Mouse (Mus musculus) testis, adult 2 months (tissue): ENCODE measurements around the gene Nup210. TPM values are rescaled to one million over a fixed set of nuclear protein-coding genes. Genes with fewer than 3 reads are reported as not detected.

Experiments
- H3K27ac ChIP-seq: fragments of 200-500 bp; 2 replicates; pipeline ENCODE4 v1.5.1; 2012; ENCODE audit warnings: low read depth, low read length; ENCODE audit not compliant: control insufficient read depth, insufficient read depth
- H3K27me3 ChIP-seq: fragments of 200-500 bp; 2 replicates; pipeline ENCODE4 v1.6.1; 2012; ENCODE audit warnings: mild to moderate bottlenecking, low read length, moderate library complexity; ENCODE audit not compliant: control insufficient read depth, insufficient read depth
- H3K36me3 ChIP-seq: fragments of 200-500 bp; 2 replicates; pipeline ENCODE4 v1.6.1; 2012; ENCODE audit warnings: mild to moderate bottlenecking, low read length; ENCODE audit not compliant: control insufficient read depth, insufficient read depth
- H3K4me1 ChIP-seq: fragments of 200-500 bp; 2 replicates; pipeline ENCODE4 v1.6.1; 2012; ENCODE audit warnings: low read length; ENCODE audit not compliant: control insufficient read depth, insufficient read depth
- H3K4me3 ChIP-seq: fragments of 200-500 bp; 2 replicates; pipeline ENCODE4 v1.5.1; 2012; ENCODE audit warnings: low read depth, mild to moderate bottlenecking, low read length, moderate library complexity, mixed read lengths; ENCODE audit not compliant: control insufficient read depth
- CTCF ChIP-seq: fragments of 200-500 bp; IDR thresholded peaks from 2 replicates; pipeline ENCODE4 v1.5.1; 2012; ENCODE audit warnings: low read depth, mild to moderate bottlenecking, inconsistent platforms, low read length, moderate library complexity; ENCODE audit not compliant: control insufficient read depth, insufficient read depth, insufficient replicate concordance
- POLR2A ChIP-seq: fragments of 200-500 bp; IDR thresholded peaks from 2 replicates; pipeline ENCODE4 v1.6.1; 2012; ENCODE audit warnings: low read depth, mild to moderate bottlenecking, inconsistent platforms, low read length, moderate library complexity; ENCODE audit not compliant: control insufficient read depth
- polyA plus RNA-seq: library from polyadenylated mRNA; depleted of rRNA; stranded (reverse); fragments of >200 nt; gene quantifications from 2 replicates; pipeline ENCODE4 v1.2.3, GENCODE M21; 2012

Nup210 gene
- polyA plus RNA-seq, 1 experiment = 9.9 TPM

DNA sequence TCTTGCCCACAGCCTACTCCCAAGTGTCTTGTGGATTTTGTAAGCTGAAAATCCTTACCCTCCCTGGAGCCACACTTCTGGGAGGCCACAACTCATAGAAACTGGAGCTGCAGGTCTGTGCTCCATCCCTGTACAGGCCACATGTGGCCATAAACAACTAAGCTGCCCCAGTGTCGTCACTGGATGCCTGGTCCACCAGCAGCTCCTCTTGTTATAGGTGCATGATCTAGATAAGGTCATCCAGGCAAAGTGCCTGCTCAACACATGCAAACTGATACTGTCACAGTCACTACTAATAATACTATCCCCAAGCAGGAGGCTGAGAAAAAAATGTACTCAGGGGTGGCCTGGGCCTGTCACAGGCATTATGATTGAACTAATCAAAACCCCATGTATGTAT lies 48.1 kb downstream of the Nup210 start:
- no peak overlapping the region for H3K27ac ChIP-seq
- TF ChIP-seq CTCF (no peak), POLR2A (no peak)
- no peaks in the 10 kb centered on the region for H3K4me1 ChIP-seq
- no peak overlapping the region for H3K4me3 ChIP-seq
- H3K36me3 ChIP-seq = no peaks in the 10 kb centered on the region
- H3K27me3 ChIP-seq = no peaks in the 10 kb centered on the region

DNA sequence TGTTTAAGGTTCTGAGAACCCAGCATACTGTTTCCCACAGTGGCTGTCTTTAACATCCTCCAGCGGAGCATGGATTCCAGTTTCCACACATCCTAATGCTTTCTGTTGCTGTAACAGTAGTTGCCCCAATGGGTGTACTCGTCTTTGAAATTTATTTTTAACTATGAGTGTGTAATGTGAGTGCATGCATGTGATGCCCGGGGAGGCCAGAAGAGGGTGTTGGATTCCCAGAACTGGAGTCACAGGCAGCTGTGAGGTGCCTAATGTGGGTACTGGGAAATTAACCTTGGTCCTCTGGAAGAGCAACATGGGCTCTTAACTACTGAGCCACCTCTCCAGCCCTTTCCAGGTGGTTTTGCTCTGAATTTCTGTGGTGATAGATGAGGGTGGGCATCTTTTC lies 49.6 kb downstream of the Nup210 start:
- Histone ChIP-seq H3K4me3 (no peak overlapping the region), H3K27me3 (no peaks in the 10 kb centered on the region), H3K27ac (no peak overlapping the region), H3K36me3 (no peaks in the 10 kb centered on the region), H3K4me1 (peaks cover 3% of the 10 kb centered on the region)
- TF ChIP-seq POLR2A = no peak
- no peak for TF ChIP-seq CTCF

DNA sequence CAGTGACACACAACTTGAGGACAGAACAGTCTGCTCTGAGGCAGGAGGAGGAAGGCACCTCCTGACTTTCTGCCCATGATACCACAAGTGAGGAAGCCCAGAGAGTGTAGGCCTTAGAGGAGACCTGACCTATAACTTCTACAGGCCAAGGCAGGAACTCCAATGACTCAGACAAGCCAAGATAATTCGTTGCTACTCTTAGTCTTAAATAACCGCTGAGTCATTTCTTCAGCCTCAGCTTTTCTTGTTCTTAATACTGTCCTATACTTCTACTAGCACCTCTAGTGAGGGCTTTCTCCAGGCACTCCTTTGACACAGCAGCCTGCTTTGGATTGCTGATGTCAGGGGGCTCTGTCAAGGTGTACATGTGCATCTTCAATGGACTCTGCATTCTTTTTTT lies 55.3 kb downstream of the Nup210 start:
- Histone ChIP-seq H3K36me3 (no peaks in the 10 kb centered on the region), H3K27me3 (no peaks in the 10 kb centered on the region), H3K4me1 (peaks cover 3% of the 10 kb centered on the region), H3K27ac (no peak overlapping the region), H3K4me3 (no peak overlapping the region)
- TF ChIP-seq POLR2A (no peak), CTCF (no peak)

DNA sequence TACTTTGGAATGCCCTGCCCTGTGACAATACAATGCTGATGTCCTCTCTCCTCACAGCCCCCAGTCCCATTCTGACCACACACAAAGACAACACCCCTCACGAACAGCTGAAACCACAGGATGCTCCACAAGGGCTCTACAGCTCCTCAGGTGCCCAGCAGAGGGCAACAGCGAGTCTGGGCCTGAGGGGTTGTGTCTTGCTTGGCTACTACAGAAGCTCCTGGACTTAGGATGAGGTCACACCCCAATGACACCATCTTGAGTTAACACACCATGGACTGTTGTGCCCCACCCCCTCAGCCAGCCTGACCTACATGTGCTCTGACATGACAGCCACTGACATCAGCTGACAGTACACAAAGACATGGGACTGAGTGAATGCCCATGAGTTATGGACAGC lies 56.9 kb downstream of the Nup210 start:
- Histone ChIP-seq H3K4me3 (no peak overlapping the region), H3K27me3 (no peaks in the 10 kb centered on the region), H3K4me1 (peaks cover 3% of the 10 kb centered on the region), H3K27ac (no peak overlapping the region), H3K36me3 (no peaks in the 10 kb centered on the region)
- TF ChIP-seq POLR2A = no peak
- TF ChIP-seq CTCF = peak; percentile 73; the same call in 1 of the 2 replicates

DNA sequence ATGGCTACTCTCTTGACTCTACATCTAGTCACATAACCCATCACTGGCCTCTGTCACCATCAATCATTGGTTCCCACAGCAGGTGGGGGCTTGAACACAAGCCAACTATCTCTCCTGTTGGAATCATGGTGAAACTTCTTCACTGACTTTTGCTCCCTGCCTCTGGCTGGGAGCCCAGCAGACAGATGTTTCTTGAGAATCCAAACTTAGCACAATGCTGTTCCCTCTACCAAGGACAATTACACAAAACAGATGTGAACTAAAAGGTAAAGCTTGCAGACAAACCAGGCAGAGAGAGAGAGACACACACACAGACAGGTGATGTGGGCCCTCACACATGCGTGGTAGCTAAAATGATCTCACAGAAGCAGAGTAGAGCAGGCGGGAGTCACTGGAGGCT lies 58.6 kb downstream of the Nup210 start:
- H3K4me3 ChIP-seq = no peak overlapping the region
- no peaks in the 10 kb centered on the region for H3K36me3 ChIP-seq
- H3K4me1 ChIP-seq = peaks cover 3% of the 10 kb centered on the region
- no peak overlapping the region for H3K27ac ChIP-seq
- H3K27me3 ChIP-seq = no peaks in the 10 kb centered on the region
- no peak for TF ChIP-seq POLR2A
- no peak for TF ChIP-seq CTCF

DNA sequence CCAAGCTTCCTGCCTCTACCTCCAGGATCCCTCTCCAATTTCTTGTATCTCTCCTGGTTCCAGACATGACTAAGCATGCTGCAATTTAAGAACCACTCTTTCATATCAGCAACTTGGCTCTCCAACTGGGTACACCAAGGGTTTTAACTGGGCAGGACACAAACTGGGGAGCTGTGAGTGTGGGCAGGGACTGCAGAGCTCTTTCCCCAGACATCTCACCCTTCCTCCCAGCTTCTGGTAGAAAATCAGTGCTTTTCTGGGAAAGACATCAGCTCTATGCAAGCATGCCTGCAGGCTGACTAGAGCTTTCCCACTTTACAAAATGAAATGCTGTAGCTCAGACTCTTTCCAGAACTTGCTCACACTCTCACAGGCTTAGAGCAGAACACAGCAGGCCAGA lies 60.3 kb downstream of the Nup210 start:
- H3K4me3 ChIP-seq = no peak overlapping the region
- TF ChIP-seq POLR2A (no peak), CTCF (no peak)
- H3K36me3 ChIP-seq = no peaks in the 10 kb centered on the region

DNA sequence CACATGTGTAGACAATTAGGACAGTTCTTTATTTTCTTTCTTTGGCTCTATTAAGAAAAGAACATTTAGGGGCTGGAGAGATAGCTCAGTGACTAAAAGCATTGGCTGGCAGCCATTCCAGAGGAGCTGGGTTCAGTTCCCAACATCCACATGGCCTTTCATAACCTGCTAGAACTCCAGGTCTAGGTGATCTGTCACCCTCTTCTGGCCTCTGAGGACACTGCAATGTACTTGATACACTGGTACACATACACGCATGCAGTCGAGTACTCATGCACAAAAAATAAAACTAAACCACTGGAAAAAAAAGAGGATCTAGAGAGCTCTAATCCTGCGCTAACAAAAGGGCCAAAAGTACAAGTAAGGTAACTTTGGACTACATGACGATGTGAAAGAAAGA lies 64.1 kb downstream of the Nup210 start:
- no peaks in the 10 kb centered on the region for H3K27me3 ChIP-seq
- no peak overlapping the region for H3K27ac ChIP-seq
- no peak overlapping the region for H3K4me3 ChIP-seq
- H3K36me3 ChIP-seq = no peaks in the 10 kb centered on the region
- TF ChIP-seq CTCF = no peak
- no peak for TF ChIP-seq POLR2A
- no peaks in the 10 kb centered on the region for H3K4me1 ChIP-seq

More for the DNA sequence above, 60.3 kb downstream of the Nup210 start:
- H3K27ac ChIP-seq = no peak overlapping the region
- H3K4me1 ChIP-seq = no peaks in the 10 kb centered on the region
- H3K27me3 ChIP-seq = no peaks in the 10 kb centered on the region

DNA sequence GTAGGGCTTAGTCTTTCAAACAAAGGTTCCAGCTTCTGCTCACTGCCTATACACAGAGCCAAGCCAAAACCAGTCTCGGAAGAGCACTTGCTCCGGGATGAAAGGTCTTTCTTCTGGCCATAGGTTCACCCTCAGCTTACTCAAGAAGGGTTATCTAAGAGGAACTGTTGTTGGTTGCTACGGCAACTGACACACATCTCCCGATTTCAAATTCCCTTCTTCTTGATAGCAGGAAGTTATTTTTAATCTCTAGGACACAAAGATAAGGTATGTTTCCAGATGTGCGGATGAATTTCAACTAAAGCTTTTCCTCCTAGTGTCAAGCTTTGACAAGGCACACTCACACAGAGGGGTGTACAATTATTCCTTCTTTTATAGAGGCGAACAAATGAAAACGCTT lies 68.6 kb downstream of the Nup210 start:
- no peak for TF ChIP-seq POLR2A
- TF ChIP-seq CTCF = no peak
- no peak overlapping the region for H3K4me3 ChIP-seq
- H3K27ac ChIP-seq = no peak overlapping the region
- no peaks in the 10 kb centered on the region for H3K36me3 ChIP-seq
- H3K27me3 ChIP-seq = no peaks in the 10 kb centered on the region
- no peaks in the 10 kb centered on the region for H3K4me1 ChIP-seq
